Mouse (Mus musculus) intestine, embryonic 16.5 days (tissue): ENCODE measurements around the gene Mettl23. TPM values are rescaled to one million over a fixed set of nuclear protein-coding genes. Genes with fewer than 3 reads are reported as not detected.
"Not testable (repeated sequence)": the region's sequence is repeated elsewhere in the genome, so short reads cannot be mapped to it uniquely, and the experiment has no call there.

ENCODE experiments used
- ATAC-seq: fragments of 200-750 bp; cut with Nextera tagmentation; 2 replicates; pipeline ENCODE4 v1.8.0; 2017; ENCODE audit warnings: moderate TSS enrichment, moderate library complexity
- H3K27ac ChIP-seq: fragments of 300-500 bp; sonication (generic); 2 replicates; pipeline ENCODE4 v1.5.1; 2014; ENCODE audit warnings: mild to moderate bottlenecking, low read length
- H3K27me3 ChIP-seq: fragments of 300-500 bp; sonication (generic); replicated peaks from 2 replicates; pipeline ENCODE4 v1.6.1; 2014; ENCODE audit warnings: low read length, control low read depth, mixed read lengths; ENCODE audit not compliant: control insufficient read depth, insufficient read depth
- H3K36me3 ChIP-seq: fragments of 300-500 bp; sonication (generic); 2 replicates; pipeline ENCODE4 v1.6.1; 2014; ENCODE audit warnings: low read length, control low read depth; ENCODE audit not compliant: control insufficient read depth, insufficient read depth
- H3K4me1 ChIP-seq: fragments of 300-500 bp; sonication (generic); 2 replicates; pipeline ENCODE4 v1.6.1; 2014; ENCODE audit warnings: low read length, control low read depth, mixed read lengths; ENCODE audit not compliant: control insufficient read depth, insufficient read depth
- H3K4me2 ChIP-seq: fragments of 300-500 bp; sonication (generic); 2 replicates; pipeline ENCODE4 v1.6.1; 2014; ENCODE audit warnings: low read depth, low read length, control low read depth
- H3K4me3 ChIP-seq: fragments of 300-500 bp; sonication (generic); 2 replicates; pipeline ENCODE4 v1.5.1; 2014; ENCODE audit warnings: mild to moderate bottlenecking, low read length
- H3K9ac ChIP-seq: fragments of 300-500 bp; sonication (generic); 2 replicates; pipeline ENCODE4 v1.6.1; 2014; ENCODE audit warnings: low read depth, low read length
- H3K9me3 ChIP-seq: fragments of 300-500 bp; sonication (generic); 2 replicates; pipeline ENCODE4 v1.6.1; 2016; ENCODE audit warnings: low read length, control low read depth; ENCODE audit not compliant: control insufficient read depth
- WGBS: fragments of 180-500 bp; shearing (Covaris S2); extraction: QIAGEN DNeasy Blood & Tissue Kit; methylation state at CpG from one replicate; pipeline ENCODE4 v1.1.7; 2014; 5-methylcytosine and 5-hydroxymethylcytosine counted together
- polyA plus RNA-seq: library from polyadenylated mRNA; unstranded; fragments of >200 nt; fragmentation: Nextera tagmentation; extraction: Ambion mirVana; gene quantifications from 2 replicates; pipeline ENCODE4 v1.2.1, GENCODE M21; 2015

Gene Mettl23
- polyA plus RNA-seq, 1 experiment from 2014 or later = 65.8 TPM

DNA sequence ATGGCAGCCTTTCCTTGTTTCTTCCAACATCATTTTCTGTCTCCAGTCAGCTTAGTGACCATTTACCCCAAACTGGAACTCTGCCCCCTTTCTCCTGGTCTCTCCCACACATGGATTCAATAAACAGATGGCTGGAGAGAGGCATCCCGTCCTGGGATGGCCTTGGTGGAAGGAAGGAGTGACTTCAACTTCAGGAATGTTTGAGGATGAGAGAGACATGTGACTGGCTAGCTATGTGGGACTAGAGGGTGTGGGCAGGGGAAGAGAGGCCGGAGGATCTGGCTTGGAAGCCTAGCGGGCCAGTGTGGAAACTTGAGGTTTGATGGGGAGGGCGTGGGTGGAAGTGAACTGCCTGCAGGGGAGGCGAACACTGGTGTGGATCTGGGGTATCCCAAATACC is 26.3 kb upstream of the Mettl23 start:
- Histone ChIP-seq H3K4me3 (no peak overlapping the region), H3K36me3 (no peaks in the 10 kb centered on the region), H3K27ac (no peak overlapping the region), H3K9ac (no peak overlapping the region), H3K4me1 (peaks cover 75% of the 10 kb centered on the region), H3K4me2 (no peak overlapping the region), H3K27me3 (no peaks in the 10 kb centered on the region), H3K9me3 (no peaks in the 10 kb centered on the region)
- 73% methylated on average over 5 of the region's 5 CpGs for WGBS
- no peak for ATAC-seq

GRCm38 (mm10) chr11:116817567-116817966 is 25.5 kb upstream of the Mettl23 start:
- Histone ChIP-seq H3K27ac (no peak overlapping the region), H3K27me3 (no peaks in the 10 kb centered on the region), H3K36me3 (no peaks in the 10 kb centered on the region), H3K4me2 (no peak overlapping the region), H3K9ac (no peak overlapping the region), H3K4me1 (peaks cover 79% of the 10 kb centered on the region), H3K4me3 (no peak overlapping the region), H3K9me3 (no peaks in the 10 kb centered on the region)
- 94% methylated on average over 5 of the region's 5 CpGs for WGBS
- ATAC-seq = no peak

- no peak overlapping the region for H3K4me3 ChIP-seq
- H3K4me2 ChIP-seq = peak overlapping the region; percentile 19; the same call in 1 of the 2 replicates
- ATAC-seq = peak; percentile 87
- 27% methylated on average over 8 of the region's 8 CpGs for whole genome bisulfite sequencing
- H3K9ac ChIP-seq = peak overlapping the region; percentile 29
- no peaks in the 10 kb centered on the region for H3K9me3 ChIP-seq
- H3K27me3 ChIP-seq = no peaks in the 10 kb centered on the region
- H3K36me3 ChIP-seq = no peaks in the 10 kb centered on the region
- H3K27ac ChIP-seq = peak overlapping the region; percentile 77
- H3K4me1 ChIP-seq = peaks cover 67% of the 10 kb centered on the region
Observed at GRCm38 (mm10) chr11:116818722-116819121, 24.4 kb upstream of the Mettl23 start.

- H3K27me3 ChIP-seq = no peaks in the 10 kb centered on the region
- H3K4me2 ChIP-seq = no peak overlapping the region
- H3K4me1 ChIP-seq = peaks cover 56% of the 10 kb centered on the region
- 77% methylated on average over 5 of the region's 5 CpGs for WGBS
- H3K4me3 ChIP-seq = no peak overlapping the region
- no peaks in the 10 kb centered on the region for H3K9me3 ChIP-seq
- H3K36me3 ChIP-seq = no peaks in the 10 kb centered on the region
- no peak overlapping the region for H3K9ac ChIP-seq
- peak overlapping the region; percentile 77; the same call in 1 of the 2 replicates for H3K27ac ChIP-seq
- ATAC-seq = no peak
Observed at GRCm38 (mm10) chr11:116819932-116820593, 23.0 kb upstream of the Mettl23 start.

DNA sequence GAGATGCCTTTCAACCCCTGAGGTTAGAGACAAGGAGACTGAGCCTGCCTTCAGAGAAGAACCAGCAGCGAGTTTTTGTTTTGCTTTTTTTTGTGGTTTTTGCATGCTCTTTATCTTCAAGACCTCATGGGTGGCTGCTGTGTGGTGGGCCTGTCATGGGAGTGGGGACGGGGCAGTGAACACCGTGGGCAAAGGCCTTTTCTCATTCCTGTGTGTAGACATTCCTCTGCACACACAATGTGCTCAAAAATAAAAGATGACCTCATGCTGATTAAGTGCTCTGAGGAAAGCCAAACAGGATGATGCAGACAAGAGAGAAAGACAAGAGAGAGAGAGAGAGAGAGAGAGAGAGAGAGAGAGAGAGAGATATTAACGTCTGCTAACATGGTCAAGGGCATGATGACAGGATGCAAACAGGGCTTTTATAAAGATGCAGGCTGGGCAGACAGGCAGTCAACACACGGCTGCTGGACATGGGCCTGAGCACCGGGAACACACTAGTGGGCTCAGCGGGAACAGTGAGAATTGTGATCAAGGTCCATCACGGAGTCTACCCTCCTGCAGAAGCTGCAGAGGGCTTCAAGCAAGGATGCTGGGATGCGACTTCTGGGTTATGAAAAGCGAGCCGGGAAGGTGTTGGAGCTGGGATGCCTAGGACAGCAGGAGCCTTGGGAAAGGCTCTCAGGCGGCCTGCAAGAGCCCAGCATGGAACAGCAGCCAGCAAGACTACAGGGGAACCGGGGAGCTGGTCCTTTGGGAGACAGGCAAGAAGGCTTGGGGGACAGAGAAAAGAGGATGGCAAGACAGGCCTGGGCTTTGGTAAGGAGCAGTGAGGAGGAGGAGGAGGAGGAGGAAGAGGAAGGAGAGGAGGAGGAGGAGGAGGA is 21.8 kb upstream of the Mettl23 start:
- no peaks in the 10 kb centered on the region for H3K27me3 ChIP-seq
- H3K9ac ChIP-seq = peak overlapping the region; percentile 17; the same call in 1 of the 2 replicates
- H3K36me3 ChIP-seq = no peaks in the 10 kb centered on the region
- peaks cover 59% of the 10 kb centered on the region for H3K4me1 ChIP-seq
- H3K4me3 ChIP-seq = no peak overlapping the region
- ATAC-seq = no peak
- WGBS = 60% methylated on average over 13 of the region's 13 CpGs
- H3K4me2 ChIP-seq = no peak overlapping the region
- H3K9me3 ChIP-seq = no peaks in the 10 kb centered on the region
- peak overlapping the region; percentile 7; the same call in 1 of the 2 replicates for H3K27ac ChIP-seq

DNA sequence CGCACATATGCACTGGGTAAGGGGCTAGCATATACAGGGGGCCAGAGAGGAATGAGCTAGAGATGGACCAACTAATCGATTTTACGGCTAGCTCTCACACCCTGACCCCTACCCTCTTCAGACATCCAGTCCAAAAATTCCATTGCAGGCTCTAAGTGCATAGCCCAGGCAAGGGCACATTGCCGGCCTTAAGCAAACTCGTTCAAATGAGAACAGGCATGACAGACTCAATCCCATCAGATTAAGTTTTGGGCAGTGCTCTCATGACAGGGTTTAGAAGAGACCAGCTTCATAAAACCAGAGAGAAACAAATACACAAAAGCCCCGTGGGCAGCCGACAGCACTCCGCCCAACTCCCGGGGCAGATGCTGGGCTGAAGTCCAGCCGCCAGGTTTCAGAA is 20.9 kb upstream of the Mettl23 start:
- Histone ChIP-seq H3K9ac (no peak overlapping the region), H3K4me1 (peaks cover 61% of the 10 kb centered on the region), H3K27me3 (no peaks in the 10 kb centered on the region), H3K4me3 (no peak overlapping the region), H3K4me2 (no peak overlapping the region), H3K9me3 (no peaks in the 10 kb centered on the region), H3K36me3 (no peaks in the 10 kb centered on the region), H3K27ac (no peak overlapping the region)
- WGBS = 55% methylated on average over 10 of the region's 10 CpGs
- no peak for ATAC-seq

DNA sequence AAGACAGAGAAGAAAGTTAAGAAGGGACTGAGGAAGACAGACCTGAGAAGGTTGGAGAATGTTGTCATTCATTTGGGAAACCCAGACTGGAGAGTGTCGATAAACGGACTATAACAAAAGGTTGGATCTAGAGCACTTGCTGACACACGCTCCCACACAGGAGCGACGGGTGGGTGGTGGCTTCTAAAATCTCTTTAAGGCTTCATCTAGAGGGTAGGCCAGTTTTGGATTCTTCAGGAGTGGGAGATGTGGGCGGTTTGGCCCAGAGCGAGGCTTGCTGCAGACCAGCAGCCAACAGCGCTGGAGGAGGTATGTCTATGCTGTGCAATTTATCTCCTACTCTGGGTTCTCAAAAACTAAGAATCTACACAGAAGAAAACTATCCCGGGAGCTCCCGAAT is 20.5 kb upstream of the Mettl23 start:
- no peak overlapping the region for H3K9ac ChIP-seq
- no peak overlapping the region for H3K4me2 ChIP-seq
- no peak overlapping the region for H3K27ac ChIP-seq
- 81% methylated on average over 10 of the region's 10 CpGs for WGBS
- H3K9me3 ChIP-seq = no peaks in the 10 kb centered on the region
- H3K4me1 ChIP-seq = peaks cover 61% of the 10 kb centered on the region
- ATAC-seq = no peak
- no peaks in the 10 kb centered on the region for H3K36me3 ChIP-seq
- H3K27me3 ChIP-seq = no peaks in the 10 kb centered on the region
- H3K4me3 ChIP-seq = no peak overlapping the region

- no peaks in the 10 kb centered on the region for H3K27me3 ChIP-seq
- H3K4me3 ChIP-seq = no peak overlapping the region
- no peak for ATAC-seq
- no peak overlapping the region for H3K4me2 ChIP-seq
- no peaks in the 10 kb centered on the region for H3K9me3 ChIP-seq
- no peak overlapping the region for H3K27ac ChIP-seq
- 99% methylated on average over 2 of the region's 2 CpGs for WGBS
- H3K9ac ChIP-seq = no peak overlapping the region
- peaks cover 60% of the 10 kb centered on the region for H3K4me1 ChIP-seq
- no peaks in the 10 kb centered on the region for H3K36me3 ChIP-seq
Observed at GRCm38 (mm10) chr11:116823255-116823654, 19.8 kb upstream of the Mettl23 start.

- H3K36me3 ChIP-seq, H3K9me3 ChIP-seq, H3K27me3 ChIP-seq, H3K27ac ChIP-seq, H3K4me2 ChIP-seq, ATAC-seq, H3K4me3 ChIP-seq, H3K9ac ChIP-seq: not testable (repeated sequence)
- peaks cover 59% of the 10 kb centered on the region for H3K4me1 ChIP-seq
- WGBS = 98% methylated on average over 9 of the region's 10 CpGs
Observed at GRCm38 (mm10) chr11:116823885-116824284, 19.2 kb upstream of the Mettl23 start.
